Mouse (Mus musculus) layer of hippocampus, postnatal 14 days (tissue): Measurements from ENCODE around the gene Aldh1a3. TPM values are rescaled to one million over a fixed set of nuclear protein-coding genes. Genes with fewer than 3 reads are reported as not detected.

Source experiments
- DNase-seq, 2 experiments: peaks; one replicate each; pipeline ENCODE4 v3.0.0; 2021 to 2022; ENCODE audit warnings: low spot score in 2 of 2, mixed read lengths in 1 of 2
- total RNA-seq, 2 experiments: library from RNA; stranded (reverse); gene quantifications; 2 replicates each; pipeline ENCODE4 v1.2.3; 2021

Gene Aldh1a3
- total RNA-seq, 2 experiments from 2014 or later: 1.6 TPM

GRCm38 (mm10) chr7:66373391-66373790, 53.9 kb downstream of the Aldh1a3 start:
- no peak for DNase-seq

DNA sequence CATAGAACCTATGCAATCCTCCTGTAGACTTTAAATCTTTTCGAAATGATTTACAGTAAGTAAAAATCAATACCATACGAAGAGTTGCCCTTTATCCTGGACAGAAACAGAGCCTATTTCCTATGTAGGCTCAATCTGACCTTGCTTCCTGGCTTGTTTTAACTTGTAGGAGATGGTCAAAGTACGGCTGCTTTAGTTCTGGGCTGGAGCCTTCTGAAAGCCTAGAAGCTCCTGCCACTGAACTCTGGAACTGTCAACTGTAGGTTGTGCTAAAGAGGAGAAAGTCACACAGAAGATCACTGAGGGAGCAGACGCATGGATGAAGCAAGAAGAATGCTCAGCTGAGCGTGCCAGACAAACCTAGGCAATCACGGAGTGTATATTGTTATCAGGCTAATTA, 56.3 kb downstream of the Aldh1a3 start:
- DNase-seq: no peak

DNA sequence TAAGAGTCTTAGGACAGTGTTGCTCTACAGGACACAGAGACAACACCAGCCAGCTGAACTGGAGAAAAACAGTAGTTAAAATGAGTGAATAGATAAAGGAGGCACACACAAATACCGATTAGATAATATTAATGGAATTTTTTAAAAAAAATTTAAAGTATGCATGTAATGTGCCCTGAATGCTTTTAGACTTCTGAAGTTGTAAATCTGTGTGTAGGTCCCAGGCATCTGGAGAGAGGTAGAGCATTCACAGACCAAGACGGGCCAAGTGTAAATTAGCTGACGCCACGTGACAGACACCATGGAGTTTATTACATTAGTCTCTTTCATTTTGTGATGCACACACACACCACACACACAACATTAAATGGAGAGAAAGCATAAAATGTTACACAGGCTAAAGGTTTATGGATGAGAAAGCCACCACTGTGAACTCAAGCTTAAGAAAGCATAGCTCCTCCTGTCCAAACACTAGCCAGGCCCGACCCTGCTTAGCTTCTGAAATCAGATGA, 57.3 kb downstream of the Aldh1a3 start:
- no peak for DNase-seq

- no peak for DNase-seq
Observed at GRCm38 (mm10) chr7:66369071-66369933, 58.0 kb downstream of the Aldh1a3 start.

DNA sequence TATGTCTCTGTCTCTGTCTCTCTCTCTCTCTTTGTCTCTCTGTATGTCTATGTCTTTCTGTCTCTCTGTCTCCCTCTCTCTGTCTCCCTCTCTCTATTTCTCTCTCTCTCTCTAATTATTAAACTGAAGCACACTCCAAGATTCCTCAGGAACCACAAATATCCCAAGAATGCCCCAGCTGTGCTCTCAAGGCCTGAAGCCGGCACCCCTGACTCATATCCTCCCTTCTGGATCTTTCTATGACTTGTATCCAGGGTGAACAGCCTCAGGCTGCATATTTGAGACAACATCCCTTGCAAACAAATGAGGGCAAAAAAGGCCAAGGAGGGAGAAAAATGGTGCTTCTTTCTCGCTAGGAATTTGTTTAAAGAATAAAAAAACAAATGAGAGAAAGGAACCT, 61.4 kb downstream of the Aldh1a3 start, which contains the start of gene Gm10974:
Gene Gm10974, plus strand, starts transcription at position 2 of the 400 bp plus-strand sequence.
- no peak for DNase-seq

GRCm38 (mm10) chr7:66365411-66365810, 61.9 kb downstream of the Aldh1a3 start:
- no peak for DNase-seq

DNA sequence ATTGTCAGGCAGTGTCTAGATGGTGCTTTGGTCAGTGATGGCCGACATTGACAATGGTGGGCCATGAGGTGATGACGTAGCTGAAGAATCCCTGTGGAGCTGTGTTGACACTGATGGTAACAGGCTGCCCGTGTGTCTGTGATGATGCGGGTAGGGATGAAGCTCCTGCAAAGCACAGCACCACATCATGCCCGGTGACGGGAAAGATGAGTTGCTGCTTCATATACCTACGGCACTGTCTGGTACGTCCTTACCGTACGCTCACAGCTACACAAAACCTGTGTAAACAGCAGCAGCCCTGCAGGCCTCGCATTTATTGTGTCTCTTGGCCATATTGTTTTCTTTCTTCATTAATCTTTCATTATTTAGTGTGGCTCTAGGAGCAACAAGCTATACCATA, 62.8 kb downstream of the Aldh1a3 start:
- DNase-seq: no peak

- DNase-seq: no peak
Observed at GRCm38 (mm10) chr7:66359044-66359443, 68.3 kb downstream of the Aldh1a3 start.

GRCm38 (mm10) chr7:66358461-66358860, 68.9 kb downstream of the Aldh1a3 start:
- DNase-seq: no peak

GRCm38 (mm10) chr7:66355791-66356522, 71.4 kb downstream of the Aldh1a3 start:
- DNase-seq: no peak

GRCm38 (mm10) chr7:66354911-66355310, 72.4 kb downstream of the Aldh1a3 start:
- no peak for DNase-seq

DNA sequence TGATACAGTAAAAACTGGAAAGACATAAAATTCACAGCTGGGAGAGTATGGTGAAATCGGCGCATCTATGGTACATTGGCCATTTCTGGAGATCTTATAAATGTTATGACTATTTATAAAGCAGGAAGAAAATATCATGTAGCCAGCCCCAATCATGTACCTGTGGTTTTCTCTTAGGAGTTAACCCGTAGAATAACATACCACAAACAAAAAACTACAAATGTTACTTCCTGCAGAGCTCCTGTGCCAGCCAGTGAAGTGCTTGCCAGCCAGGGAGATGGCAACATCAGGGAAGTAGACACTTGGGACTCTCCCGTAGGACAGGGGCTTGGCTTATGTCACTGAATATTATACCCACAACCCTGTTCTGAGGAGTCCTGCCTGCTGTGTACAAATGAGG, 76.2 kb downstream of the Aldh1a3 start:
- DNase-seq: no peak

DNA sequence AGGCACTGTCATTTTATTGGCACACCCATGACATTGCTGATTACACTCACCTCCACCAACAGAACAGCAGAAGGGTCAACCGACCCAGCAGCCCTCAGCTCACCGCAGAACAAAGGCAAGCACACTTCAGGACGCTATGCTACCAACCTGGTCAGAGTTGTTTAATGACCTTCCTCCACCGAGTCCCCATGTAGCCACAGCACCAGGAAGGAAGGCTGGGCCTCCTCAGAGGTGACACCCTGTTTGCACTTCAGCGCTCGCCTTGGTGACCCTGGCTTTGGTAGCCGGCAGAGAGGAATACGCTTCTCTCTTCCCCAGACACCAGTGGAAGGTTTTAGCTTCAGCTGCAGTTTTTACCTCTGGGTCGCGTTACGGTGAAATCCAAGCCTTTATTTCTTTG, 77.6 kb downstream of the Aldh1a3 start:
- no peak for DNase-seq

- no peak for DNase-seq
Observed at GRCm38 (mm10) chr7:66348588-66348987, 78.7 kb downstream of the Aldh1a3 start.

DNA sequence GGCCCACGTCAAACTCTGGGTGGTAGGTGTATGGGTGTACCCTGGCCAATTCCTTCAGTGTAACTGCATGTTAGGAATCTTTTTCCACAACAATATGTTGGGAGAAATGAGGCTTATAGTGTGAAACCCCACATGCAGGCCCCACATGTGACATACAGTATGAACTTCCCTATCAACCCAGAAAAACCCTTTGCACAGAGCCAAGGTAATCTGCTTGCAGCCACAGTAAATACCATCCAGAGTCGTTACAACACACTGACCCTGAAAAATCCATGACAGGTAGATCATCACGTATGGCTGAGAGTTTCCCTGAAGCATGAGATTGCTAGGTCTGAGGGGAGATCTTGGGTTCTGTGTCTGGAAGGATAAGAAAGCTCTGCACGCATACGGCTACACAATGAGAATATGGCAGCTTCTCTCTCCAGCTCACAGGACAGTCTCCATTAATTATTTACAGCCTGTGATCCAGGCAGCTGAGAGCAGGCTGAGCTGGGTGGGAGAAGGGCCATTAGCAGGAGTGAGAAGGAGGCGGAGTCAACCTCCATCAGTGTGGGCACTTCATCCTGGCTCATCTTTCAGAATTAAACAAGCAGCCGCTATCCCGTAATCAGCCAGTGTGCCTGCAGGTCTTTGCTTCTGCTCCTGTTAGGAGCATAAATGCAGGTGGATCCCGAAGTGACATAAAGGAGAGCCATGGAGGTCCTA, 80.2 kb downstream of the Aldh1a3 start:
- DNase-seq: no peak

DNA sequence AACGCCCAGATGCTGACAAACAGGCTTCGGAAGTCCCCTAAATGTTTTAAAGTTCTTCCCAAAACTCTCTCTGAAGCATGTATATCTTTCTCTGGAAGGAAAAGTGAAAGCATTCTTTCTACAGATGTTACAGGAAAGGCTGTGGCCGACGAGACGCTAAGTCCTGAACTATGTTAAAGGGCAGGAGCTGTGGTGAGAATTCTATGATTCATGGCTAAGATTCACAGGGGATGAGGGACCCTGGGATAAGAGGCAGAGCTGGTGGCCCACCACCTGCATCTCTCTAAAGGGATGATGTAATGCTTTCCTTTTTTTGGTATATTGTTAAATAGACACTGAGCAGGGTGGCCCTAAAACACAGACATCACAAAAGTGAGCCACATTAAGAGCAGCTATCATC, 84.0 kb downstream of the Aldh1a3 start:
- no peak for DNase-seq

- no peak for DNase-seq
Observed at GRCm38 (mm10) chr7:66342831-66343230, 84.5 kb downstream of the Aldh1a3 start.

DNA sequence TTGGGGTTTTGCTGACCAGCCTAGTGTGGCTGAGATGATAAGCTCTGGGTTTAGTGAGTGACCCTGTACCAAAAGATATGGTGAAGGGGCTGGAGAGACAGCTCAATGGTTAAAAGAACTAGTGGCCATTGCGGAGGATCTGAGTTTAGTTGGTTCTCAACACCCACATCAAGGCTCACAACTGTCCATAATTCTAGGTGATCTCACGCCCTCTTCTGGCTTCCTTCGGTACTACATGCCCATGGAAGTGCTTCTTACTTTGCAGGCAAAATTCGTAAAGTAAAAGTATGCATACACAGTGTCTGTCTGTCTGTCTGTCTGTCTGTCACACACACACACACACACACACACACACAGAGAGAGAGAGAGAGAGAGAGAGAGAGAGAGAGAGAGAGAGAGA, 85.0 kb downstream of the Aldh1a3 start:
- DNase-seq: peak; percentile 16 to 33
